Mouse (Mus musculus) midbrain, postnatal 0 days (tissue): ENCODE results near the gene Mbnl2. TPM values are rescaled to one million over a fixed set of nuclear protein-coding genes. Genes with fewer than 3 reads are reported as not detected.

ENCODE experiments used
- ATAC-seq: fragments of 200-750 bp; cut with Nextera tagmentation; 2 replicates; pipeline ENCODE4 v1.8.0; 2017; ENCODE audit warnings: moderate number of reproducible peaks, mild to moderate bottlenecking, moderate TSS enrichment, moderate library complexity; ENCODE audit not compliant: low FRiP score
- DNase-seq: peaks from one replicate; pipeline ENCODE4 v3.0.0-alpha.2; 2015; ENCODE audit warnings: low spot score
- H3K27ac ChIP-seq: fragments of 300-500 bp; sonication (generic); 2 replicates; pipeline ENCODE4 v1.5.1; 2014; ENCODE audit warnings: low read depth, mild to moderate bottlenecking, low read length, mixed read lengths
- H3K27me3 ChIP-seq: fragments of 300-500 bp; sonication (generic); 2 replicates; pipeline ENCODE4 v1.6.1; 2014; ENCODE audit warnings: low read length, control low read depth, mixed read lengths; ENCODE audit not compliant: insufficient read depth
- H3K36me3 ChIP-seq: fragments of 300-500 bp; sonication (generic); 2 replicates; pipeline ENCODE4 v1.6.1; 2014; ENCODE audit warnings: low read length, control low read depth, mixed read lengths; ENCODE audit not compliant: insufficient read depth
- H3K4me1 ChIP-seq: fragments of 300-500 bp; sonication (generic); 2 replicates; pipeline ENCODE4 v1.6.1; 2014; ENCODE audit warnings: mild to moderate bottlenecking, control low read depth, antibody characterized with exemption, low read length, mixed read lengths; ENCODE audit not compliant: insufficient read depth
- H3K4me2 ChIP-seq: fragments of 300-500 bp; sonication (generic); 2 replicates; pipeline ENCODE4 v1.6.1; 2014; ENCODE audit warnings: low read depth, mild to moderate bottlenecking, low read length, mixed read lengths; ENCODE audit not compliant: poor library complexity, severe bottlenecking
- H3K4me3 ChIP-seq: fragments of 300-500 bp; sonication (generic); 2 replicates; pipeline ENCODE4 v1.5.1; 2014; ENCODE audit warnings: low read depth, mild to moderate bottlenecking, low read length, moderate library complexity
- H3K9ac ChIP-seq: fragments of 300-500 bp; sonication (generic); replicated peaks from 2 replicates; pipeline ENCODE4 v1.6.1; 2014; ENCODE audit warnings: mild to moderate bottlenecking, low read length, moderate library complexity, mixed read lengths; ENCODE audit not compliant: poor library complexity, severe bottlenecking
- H3K9me3 ChIP-seq: fragments of 300-500 bp; sonication (generic); 2 replicates; pipeline ENCODE4 v1.6.1; 2016; ENCODE audit warnings: low read length, control low read depth
- CTCF ChIP-seq: IDR thresholded peaks from 2 replicates; pipeline ENCODE4 v1.5.1; 2016; ENCODE audit warnings: antibody characterized with exemption, mild to moderate bottlenecking
- WGBS: fragments of 180-500 bp; shearing (Covaris S2); extraction: QIAGEN DNeasy Blood & Tissue Kit; methylation state at CpG from one replicate; pipeline ENCODE4 v1.1.7; 2014; 5-methylcytosine and 5-hydroxymethylcytosine counted together
- polyA plus RNA-seq: library from polyadenylated mRNA; unstranded; fragments of >200 nt; fragmentation: Nextera tagmentation; extraction: Ambion mirVana; gene quantifications from 2 replicates; pipeline ENCODE4 v1.2.1, GENCODE M21; 2015
- total RNA-seq: library from RNA; depleted of rRNA; stranded (reverse); fragments of >200 nt; gene quantifications from 2 replicates; pipeline ENCODE4 v1.2.3, GENCODE M21; 2014

Gene Mbnl2
- total and polyA plus RNA-seq, 2 experiments from 2014 or later = 19.5 to 41.4 TPM

GRCm38 (mm10) chr14:120361121-120361520 lies 85.7 kb downstream of the Mbnl2 start:
- no peaks in the 10 kb centered on the region for H3K36me3 ChIP-seq
- no peak overlapping the region for H3K4me2 ChIP-seq
- 92% methylated on average over 6 of the region's 6 CpGs for WGBS
- ATAC-seq (no peak), DNase-seq (no peak)
- no peak overlapping the region for H3K9ac ChIP-seq
- no peaks in the 10 kb centered on the region for H3K4me1 ChIP-seq
- no peak overlapping the region for H3K4me3 ChIP-seq
- no peaks in the 10 kb centered on the region for H3K9me3 ChIP-seq
- no peak overlapping the region for H3K27ac ChIP-seq
- no peak for TF ChIP-seq CTCF
- no peaks in the 10 kb centered on the region for H3K27me3 ChIP-seq

- no peak overlapping the region for H3K4me3 ChIP-seq
- no peak overlapping the region for H3K4me2 ChIP-seq
- 68% methylated on average over 8 of the region's 8 CpGs for WGBS
- DNase-seq (no peak), ATAC-seq (no peak)
- H3K9me3 ChIP-seq = no peaks in the 10 kb centered on the region
- TF ChIP-seq CTCF = no peak
- H3K4me1 ChIP-seq = no peaks in the 10 kb centered on the region
- H3K36me3 ChIP-seq = no peaks in the 10 kb centered on the region
- H3K9ac ChIP-seq = no peak overlapping the region
- H3K27ac ChIP-seq = no peak overlapping the region
- no peaks in the 10 kb centered on the region for H3K27me3 ChIP-seq
Measured at GRCm38 (mm10) chr14:120362409-120362992, 87.0 kb downstream of the Mbnl2 start.

GRCm38 (mm10) chr14:120363090-120363818 lies 87.8 kb downstream of the Mbnl2 start:
- no peaks in the 10 kb centered on the region for H3K36me3 ChIP-seq
- H3K27ac ChIP-seq = no peak overlapping the region
- H3K9me3 ChIP-seq = no peaks in the 10 kb centered on the region
- 66% methylated on average over 8 of the region's 8 CpGs for WGBS
- H3K9ac ChIP-seq = no peak overlapping the region
- ATAC-seq (no peak), DNase-seq (no peak)
- H3K4me3 ChIP-seq = no peak overlapping the region
- no peaks in the 10 kb centered on the region for H3K27me3 ChIP-seq
- no peak overlapping the region for H3K4me2 ChIP-seq
- no peaks in the 10 kb centered on the region for H3K4me1 ChIP-seq
- TF ChIP-seq CTCF = peak; percentile 23

GRCm38 (mm10) chr14:120365088-120365487 lies 89.6 kb downstream of the Mbnl2 start:
- Histone ChIP-seq H3K36me3 (no peaks in the 10 kb centered on the region), H3K4me2 (no peak overlapping the region), H3K9ac (no peak overlapping the region), H3K4me1 (no peaks in the 10 kb centered on the region), H3K4me3 (no peak overlapping the region), H3K9me3 (no peaks in the 10 kb centered on the region), H3K27ac (no peak overlapping the region), H3K27me3 (no peaks in the 10 kb centered on the region)
- ATAC-seq (no peak), DNase-seq (no peak)
- 88% methylated on average over 4 of the region's 4 CpGs for WGBS
- TF ChIP-seq CTCF = no peak

GRCm38 (mm10) chr14:120366962-120367361 lies 91.5 kb downstream of the Mbnl2 start:
- no peaks in the 10 kb centered on the region for H3K36me3 ChIP-seq
- WGBS = 92% methylated on average over 8 of the region's 8 CpGs
- no peak overlapping the region for H3K4me3 ChIP-seq
- H3K4me2 ChIP-seq = no peak overlapping the region
- no peaks in the 10 kb centered on the region for H3K9me3 ChIP-seq
- no peak overlapping the region for H3K27ac ChIP-seq
- no peaks in the 10 kb centered on the region for H3K4me1 ChIP-seq
- no peak for TF ChIP-seq CTCF
- no peak for DNase-seq
- no peaks in the 10 kb centered on the region for H3K27me3 ChIP-seq
- no peak for ATAC-seq
- no peak overlapping the region for H3K9ac ChIP-seq

- Histone ChIP-seq H3K27ac (no peak overlapping the region), H3K4me1 (no peaks in the 10 kb centered on the region), H3K27me3 (no peaks in the 10 kb centered on the region), H3K9ac (no peak overlapping the region), H3K4me3 (no peak overlapping the region), H3K36me3 (no peaks in the 10 kb centered on the region), H3K4me2 (no peak overlapping the region), H3K9me3 (no peaks in the 10 kb centered on the region)
- WGBS = 94% methylated on average over 4 of the region's 4 CpGs
- TF ChIP-seq CTCF = no peak
- ATAC-seq = no peak
- DNase-seq = no peak
Measured at GRCm38 (mm10) chr14:120367589-120367988, 92.1 kb downstream of the Mbnl2 start.
